Mouse (Mus musculus) kidney, postnatal 36 days (tissue): ENCODE results near the gene Tmem129.

ENCODE experiments used
- DNase-seq, 2 experiments: peaks; one replicate each; pipeline ENCODE4 v3.0.0; 2021 to 2022; ENCODE audit warnings: mixed read lengths in 2 of 2

Tmem129 gene

GRCm38 (mm10) chr5:33657787-33658663, at the start of gene Tmem129, which contains the start of gene Tacc3:
Gene Tmem129, minus strand, starts transcription at chr5:33658416.
Gene Tacc3, plus strand, starts transcription at chr5:33658128.
- peak; percentile 98 to 99 for DNase-seq

- DNase-seq: peak in 1 of 2 experiments; percentile 49
These were observed 48.9 kb upstream of the Tmem129 start for GRCm38 (mm10) chr5:33707163-33707562.

GRCm38 (mm10) chr5:33706350-33706629, 48.1 kb upstream of the Tmem129 start:
- no peak for DNase-seq

- DNase-seq: no peak
These were observed 47.6 kb upstream of the Tmem129 start for GRCm38 (mm10) chr5:33705612-33706349.

GRCm38 (mm10) chr5:33704945-33705611, 46.9 kb upstream of the Tmem129 start:
- no peak for DNase-seq

- no peak for DNase-seq
These were observed 45.8 kb upstream of the Tmem129 start for GRCm38 (mm10) chr5:33703999-33704398.

GRCm38 (mm10) chr5:33701832-33702231, 43.6 kb upstream of the Tmem129 start:
- peak in 1 of 2 experiments; percentile 53 for DNase-seq

- DNase-seq: no peak
These were observed 41.8 kb upstream of the Tmem129 start for GRCm38 (mm10) chr5:33700010-33700409.

GRCm38 (mm10) chr5:33698669-33699068, 40.5 kb upstream of the Tmem129 start:
- DNase-seq: no peak

GRCm38 (mm10) chr5:33697947-33698512, 39.8 kb upstream of the Tmem129 start:
- DNase-seq: no peak

GRCm38 (mm10) chr5:33697534-33697933, 39.3 kb upstream of the Tmem129 start:
- no peak for DNase-seq

- no peak for DNase-seq
These were observed 38.2 kb upstream of the Tmem129 start for GRCm38 (mm10) chr5:33696430-33696829.

- peak in 1 of 2 experiments; percentile 37 for DNase-seq
These were observed 37.5 kb upstream of the Tmem129 start for GRCm38 (mm10) chr5:33695718-33696121.

- DNase-seq: peak in 1 of 2 experiments; percentile 53
These were observed 36.9 kb upstream of the Tmem129 start for GRCm38 (mm10) chr5:33694848-33695717.

- DNase-seq: no peak
These were observed 36.2 kb upstream of the Tmem129 start for GRCm38 (mm10) chr5:33694461-33694847.

GRCm38 (mm10) chr5:33692393-33692792, 34.2 kb upstream of the Tmem129 start:
- no peak for DNase-seq

GRCm38 (mm10) chr5:33689852-33690645, 31.8 kb upstream of the Tmem129 start:
- peak; percentile 62 to 82 for DNase-seq

- no peak for DNase-seq
These were observed 31.1 kb upstream of the Tmem129 start for GRCm38 (mm10) chr5:33689221-33689844.

- no peak for DNase-seq
These were observed 30.3 kb upstream of the Tmem129 start for GRCm38 (mm10) chr5:33688278-33689220.
